Mouse (Mus musculus) neural tube, embryonic 10.5 days (tissue): ENCODE measurements at regions not wholly inside any gene's neighbourhood (a gene's known extent, or its start where the extent isn't known, plus 50 kb on each side); places are given as distances from the start of the nearest gene placed in this dataset.

Experiments used
- DNase-seq: peaks from one replicate; pipeline ENCODE4 v3.0.0-alpha.2; 2017; ENCODE audit warnings: low spot score; ENCODE audit errors: extremely low spot score

DNA sequence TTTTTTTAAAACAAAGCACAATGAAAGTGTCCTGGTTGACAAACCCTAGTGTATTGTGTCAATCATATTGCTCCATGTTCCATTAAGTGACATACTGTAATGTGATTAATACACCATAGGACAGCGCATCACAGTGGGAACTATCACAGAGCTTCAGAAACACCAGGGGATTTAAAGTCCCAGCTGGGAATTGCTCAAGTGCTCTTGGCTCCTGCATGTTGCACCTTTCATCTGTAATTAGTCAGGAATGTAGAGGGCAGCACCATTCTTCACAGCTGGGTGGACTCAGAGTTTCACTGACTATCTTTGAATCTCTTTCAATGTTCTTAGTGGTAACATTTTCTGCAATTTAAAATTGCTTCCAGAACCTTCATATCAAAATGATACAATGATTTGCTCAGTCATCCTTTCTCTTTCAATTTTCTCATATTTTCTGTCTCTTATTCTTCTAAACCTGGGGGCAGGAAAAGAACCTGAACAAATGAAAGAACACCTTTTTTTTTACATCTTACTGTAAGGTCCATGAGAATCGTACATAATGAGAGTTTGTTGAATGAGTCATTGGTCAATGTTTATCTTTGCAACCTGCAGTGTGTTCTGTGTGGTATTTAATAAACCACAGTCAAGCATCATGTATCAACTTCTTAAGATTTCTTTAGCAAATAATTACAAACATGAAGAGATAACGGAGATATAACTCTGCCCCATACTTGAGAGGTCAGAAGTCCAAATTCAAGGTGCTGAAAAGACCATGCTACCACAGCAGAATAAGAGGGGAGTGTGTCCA is 333.0 kb downstream of the Etaa1 start:
- DNase-seq = no peak

DNA sequence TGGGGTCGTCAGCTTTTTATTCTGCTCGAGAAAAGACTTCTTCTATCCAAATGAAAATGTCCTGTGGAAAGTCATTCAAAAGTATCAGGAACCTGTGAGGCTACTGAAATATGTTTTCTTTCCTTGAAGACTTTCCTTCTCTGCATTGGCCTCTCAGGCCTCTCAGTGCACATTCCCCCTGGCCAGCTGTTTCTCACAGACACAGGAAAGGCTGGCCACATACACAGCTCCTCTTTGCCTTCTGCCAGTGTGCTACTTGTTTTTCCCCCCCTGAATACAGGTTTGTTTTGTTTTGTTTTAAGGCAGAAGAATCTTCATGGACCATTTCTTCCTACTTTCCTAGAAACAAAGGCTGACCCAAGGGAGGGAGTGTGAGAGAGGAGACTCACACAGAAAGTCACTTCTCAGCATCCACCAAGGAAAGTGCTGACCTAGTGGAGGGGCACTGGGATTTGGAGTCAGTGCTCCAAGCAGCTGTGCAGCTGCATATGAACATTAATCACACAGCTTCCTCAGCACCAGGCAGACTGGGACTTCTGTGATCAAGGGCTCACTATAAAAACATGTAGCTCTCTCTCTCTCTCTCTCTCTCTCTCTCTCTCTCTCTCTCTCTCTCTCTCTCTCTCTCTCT is 324.0 kb downstream of the Etaa1 start:
- DNase-seq = peak; percentile 42

DNA sequence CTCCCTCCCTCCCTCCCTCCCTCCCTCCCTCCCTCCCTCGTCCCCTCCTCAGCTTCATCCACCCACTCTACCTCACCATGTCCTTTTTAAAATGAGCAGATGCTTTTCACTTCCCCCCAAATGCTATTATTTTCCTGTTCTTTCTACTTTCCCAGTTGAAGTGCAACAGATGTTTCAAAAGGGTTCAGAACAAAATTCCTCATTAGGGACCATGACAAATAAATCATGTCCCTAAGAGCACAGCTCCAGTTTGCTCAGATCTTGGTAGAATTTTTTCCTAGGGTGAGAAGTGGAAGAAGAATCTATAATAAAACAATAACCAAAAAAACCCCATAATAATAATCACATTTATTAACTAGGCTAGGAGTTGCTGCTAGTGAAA is 323.5 kb downstream of the Etaa1 start:
- DNase-seq = no peak

DNA sequence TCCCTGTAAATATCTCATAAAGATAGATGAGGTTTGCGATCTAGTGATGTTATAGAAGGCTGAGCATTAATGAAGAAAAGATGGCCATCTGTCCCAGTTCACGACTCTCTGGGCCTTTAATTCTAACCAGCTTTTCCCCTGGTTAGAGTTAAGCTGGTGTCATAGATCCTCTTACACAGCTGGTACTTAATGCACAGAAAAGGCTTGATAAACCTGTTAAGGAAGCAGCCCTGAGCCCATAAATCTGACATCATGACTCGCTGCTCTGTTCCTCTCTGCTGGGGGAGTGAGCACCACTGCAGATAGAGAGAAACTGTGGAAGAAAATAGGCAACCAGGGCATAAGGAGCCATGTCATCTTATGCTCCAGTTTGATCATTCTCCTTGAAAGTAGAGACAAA is 316.5 kb downstream of the Etaa1 start:
- no peak for DNase-seq

DNA sequence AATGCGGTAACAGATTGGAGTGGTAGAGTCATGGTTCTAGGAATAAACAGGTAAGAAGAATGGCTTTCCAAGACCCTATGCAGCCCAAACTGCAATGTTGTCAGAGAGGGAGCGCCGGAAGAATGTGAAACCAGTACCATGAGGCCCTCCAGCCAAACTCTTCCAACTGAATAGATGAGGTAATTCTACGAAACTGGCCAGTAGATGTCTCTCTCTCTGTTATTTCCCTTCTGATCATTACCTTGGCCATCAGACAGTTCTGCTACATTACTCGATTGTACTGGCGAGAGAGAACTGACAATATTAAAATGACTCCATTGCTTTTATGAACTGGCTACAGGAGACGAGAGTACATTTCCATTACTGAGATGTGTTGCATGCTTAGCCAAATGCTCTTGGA is 313.8 kb downstream of the Etaa1 start:
- no peak for DNase-seq

DNA sequence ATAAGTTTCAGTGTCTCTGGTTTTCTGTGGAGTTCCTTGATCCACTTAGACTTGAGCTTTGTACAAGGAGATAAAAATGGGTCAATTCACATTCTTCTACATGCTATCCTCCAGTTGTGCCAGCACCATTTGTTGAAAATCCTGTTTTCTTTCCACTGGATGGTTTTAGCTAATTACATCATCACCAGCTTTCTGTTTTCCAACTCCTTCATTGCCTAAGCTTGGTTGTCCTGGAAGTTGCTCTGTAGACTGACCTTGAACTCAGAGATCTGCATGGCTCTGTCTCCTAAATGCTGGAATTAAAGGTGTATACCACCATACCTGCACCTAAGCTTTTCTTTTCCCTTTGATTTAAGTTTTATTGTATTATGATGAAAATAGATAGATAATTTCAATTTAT is 306.2 kb downstream of the Etaa1 start:
- DNase-seq = no peak

DNA sequence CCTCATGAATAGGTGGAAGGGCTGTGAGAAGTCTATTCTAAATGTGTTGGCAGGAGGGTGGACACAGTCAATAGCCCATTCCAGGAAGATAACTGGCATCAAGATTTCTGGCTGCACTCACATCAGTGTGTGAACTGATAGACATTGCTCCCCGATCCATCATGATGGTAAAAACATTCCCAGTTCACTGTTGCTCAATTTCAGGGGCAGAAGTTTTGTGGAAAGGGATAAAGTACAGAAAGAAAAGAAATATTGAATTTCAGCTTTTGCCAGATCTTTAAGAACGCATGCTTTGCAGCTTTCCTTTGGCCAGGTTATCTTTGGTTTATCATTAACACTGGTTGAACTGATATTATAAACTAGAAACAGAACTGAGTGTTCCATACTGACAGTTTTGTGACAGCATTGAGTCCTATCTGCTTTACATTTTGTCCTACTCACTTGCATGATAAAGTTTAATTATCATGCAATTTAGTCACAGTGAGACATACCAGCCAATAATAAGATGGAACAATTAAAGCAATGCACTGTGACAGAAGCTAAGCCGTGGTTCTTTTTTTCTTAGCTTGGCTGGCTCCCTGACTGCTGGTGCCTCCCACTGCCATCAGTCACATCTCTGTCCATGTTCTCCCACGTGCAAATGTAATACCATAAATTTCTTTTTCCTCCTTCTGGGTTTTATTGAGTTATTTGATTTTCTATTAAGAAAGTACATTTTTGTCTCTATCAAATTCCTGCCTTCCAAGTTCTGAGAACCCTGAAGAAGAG is 302.1 kb downstream of the Etaa1 start:
- no peak for DNase-seq

DNA sequence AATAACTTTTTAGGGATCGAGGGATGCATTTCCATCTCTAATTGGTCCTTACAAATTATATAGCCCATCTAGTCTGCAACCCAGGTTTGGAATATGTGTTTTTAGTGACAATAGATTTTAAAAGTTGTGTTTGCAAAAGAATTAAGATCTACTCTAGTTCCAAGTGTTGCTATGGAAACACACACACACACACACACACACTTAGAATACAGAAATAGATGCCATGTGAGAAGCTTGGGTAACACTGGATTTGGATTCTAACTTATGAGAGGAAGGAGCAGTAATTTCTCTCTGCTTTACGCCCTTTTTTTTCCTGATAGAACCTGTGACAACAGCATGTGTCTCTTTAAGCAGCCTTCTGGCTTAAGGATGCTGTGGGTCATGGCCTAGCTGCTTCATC is 297.8 kb downstream of the Etaa1 start:
- DNase-seq = no peak

DNA sequence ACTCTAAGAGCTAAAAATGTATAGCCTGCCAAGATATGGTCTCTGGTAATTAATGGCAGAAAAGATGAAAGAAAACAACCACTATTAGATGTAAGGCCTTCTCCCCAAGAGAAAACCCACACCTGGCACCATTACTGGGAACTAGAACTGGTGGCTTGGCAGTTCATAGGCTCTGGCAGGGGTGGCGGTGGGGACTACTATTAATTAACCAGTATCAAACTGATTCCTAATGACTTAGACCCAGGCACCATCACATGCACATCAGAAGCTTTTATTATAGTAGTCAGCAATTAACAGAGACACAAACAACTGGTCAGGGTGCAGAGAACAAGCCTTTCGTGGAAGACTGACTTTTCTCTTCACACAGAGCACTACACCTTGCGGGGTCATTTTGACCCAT is 296.0 kb downstream of the Etaa1 start:
- no peak for DNase-seq

DNA sequence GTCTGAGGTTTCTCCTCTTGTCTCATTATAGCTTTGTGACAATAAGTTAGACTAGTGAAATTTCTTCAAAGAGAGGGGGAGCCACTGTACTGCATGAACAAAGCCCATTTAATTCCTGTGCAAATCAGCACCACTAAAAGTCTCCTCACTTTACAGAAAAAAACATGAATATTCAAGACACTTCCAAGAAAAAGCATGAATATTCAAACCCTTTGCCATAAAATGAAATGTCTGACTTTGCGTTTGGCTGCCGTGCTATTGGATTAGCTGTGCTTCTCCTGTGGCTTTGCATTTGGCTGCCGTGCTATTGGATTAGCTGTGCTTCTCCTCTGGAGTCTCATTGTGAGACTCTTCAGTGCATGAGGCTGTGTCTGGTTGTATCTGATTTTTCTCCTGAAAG is 295.4 kb downstream of the Etaa1 start:
- DNase-seq = no peak

DNA sequence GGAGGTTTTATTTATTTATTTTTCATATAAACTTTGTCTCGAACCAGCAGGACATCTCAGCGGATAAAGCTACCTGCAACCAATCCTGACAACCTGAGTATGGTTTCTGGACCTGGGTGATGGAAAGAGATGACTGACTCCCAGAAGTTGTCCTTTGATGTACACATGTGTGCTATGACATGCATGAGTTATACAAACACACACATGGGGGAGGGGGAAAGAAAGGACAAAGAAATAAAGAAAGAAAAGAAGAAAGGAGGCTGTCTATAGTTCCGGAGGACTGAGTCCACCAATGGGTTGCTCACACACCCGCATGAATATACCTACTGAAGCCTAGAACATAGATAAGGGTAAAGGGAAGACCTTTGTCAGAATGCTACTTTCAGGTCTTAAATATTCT is 295.0 kb downstream of the Etaa1 start:
- no peak for DNase-seq

DNA sequence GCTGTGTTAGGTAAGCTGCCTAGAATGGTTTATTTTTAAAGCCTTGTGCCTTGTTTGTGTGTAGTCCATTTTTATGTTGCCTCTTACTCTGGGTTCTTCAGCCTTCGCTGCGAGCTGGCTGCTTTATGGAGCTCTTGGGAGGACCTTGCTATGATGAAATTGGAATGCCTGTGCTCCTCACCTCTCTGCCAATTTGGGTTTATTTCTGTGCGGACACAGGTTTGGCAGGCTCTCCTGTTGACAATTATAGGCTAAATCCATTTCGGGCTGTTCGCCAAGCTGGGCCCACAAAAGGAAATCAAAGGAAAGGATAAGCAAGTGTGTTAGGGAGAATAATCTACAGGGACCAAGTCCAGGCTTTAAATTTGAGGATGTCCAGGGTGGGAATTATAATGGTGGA is 289.8 kb downstream of the Etaa1 start:
- no peak for DNase-seq

DNA sequence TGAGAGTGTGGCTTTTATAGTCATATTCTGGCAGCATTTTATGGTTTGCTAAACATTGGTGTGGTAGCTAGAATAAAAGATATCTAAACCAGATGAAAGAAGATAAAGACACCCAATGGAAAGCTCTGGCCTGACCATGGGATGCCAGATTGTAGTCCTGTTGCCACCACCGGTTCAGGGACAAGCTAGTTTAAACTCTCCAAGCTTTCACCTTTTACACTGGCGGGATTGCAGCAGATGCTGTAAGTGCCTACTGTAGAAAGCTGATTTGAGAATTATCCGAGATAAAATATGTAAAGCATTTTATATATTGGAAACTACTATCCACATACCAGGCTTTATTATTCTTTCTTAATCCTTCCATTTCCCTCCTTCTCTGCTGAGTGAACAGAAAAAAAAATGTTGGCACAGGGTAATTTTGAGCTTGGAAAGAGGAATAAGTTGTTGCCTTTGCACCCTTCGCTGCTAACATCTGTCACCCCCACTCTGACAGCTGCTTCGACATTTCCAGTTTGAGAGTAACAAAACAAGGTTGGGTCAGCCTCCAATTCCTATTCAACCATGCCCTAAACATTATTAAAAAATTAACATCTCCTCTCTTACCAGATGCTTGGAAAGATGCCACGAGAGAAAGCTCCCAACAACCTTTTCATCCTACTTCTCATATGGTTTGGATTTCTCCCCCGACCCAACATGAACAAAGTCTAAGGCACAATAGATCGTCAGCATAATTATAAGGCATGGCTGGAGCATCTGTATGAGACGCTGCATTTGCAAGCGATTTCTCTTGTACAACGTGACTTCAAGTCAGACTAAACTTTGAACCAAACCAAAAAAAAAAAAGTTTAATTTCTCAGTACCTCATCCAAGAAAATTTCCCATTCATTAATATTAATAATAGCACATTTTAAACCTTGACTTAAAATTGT is 287.8 kb downstream of the Etaa1 start:
- no peak for DNase-seq

DNA sequence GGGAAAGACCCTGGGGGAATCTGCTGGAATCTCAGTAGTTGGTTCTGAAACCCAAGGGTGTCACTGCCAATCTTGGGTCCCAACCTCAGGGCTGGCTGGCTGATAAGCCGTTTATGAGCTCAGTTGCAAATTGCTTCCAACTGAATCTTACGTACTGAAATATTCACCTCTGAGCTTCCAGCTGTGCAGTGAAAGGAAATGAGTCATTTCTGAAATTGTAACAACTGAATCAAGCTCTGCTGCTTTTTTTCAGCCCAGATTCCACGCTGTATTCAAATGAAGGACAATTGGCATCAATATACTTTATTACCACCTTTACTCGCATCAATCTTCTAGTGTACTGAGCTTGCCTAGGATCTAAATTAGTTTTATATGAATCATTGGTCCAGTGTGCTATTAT is 272.7 kb downstream of the Etaa1 start:
- no peak for DNase-seq

DNA sequence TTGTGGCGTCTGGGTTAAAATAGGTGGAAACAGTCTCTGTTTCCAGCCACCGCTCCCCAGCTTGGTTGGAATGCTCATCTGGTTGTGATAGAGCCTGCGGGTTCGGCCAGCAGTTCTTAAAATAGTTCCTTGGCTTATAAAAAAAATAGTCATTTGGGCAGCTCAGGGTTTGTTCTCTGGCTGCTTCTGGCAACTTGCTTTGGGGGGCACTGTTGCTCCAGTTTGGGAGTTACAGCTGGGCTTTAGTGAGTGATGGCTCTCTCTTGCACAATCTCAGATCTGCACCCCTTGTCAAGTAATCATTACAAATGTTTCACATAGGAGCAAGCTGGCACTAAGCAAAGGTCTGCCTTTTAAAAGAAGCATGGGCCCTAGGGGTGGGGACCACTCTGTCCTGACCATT is 268.0 kb downstream of the Etaa1 start:
- DNase-seq = peak; percentile 56

DNA sequence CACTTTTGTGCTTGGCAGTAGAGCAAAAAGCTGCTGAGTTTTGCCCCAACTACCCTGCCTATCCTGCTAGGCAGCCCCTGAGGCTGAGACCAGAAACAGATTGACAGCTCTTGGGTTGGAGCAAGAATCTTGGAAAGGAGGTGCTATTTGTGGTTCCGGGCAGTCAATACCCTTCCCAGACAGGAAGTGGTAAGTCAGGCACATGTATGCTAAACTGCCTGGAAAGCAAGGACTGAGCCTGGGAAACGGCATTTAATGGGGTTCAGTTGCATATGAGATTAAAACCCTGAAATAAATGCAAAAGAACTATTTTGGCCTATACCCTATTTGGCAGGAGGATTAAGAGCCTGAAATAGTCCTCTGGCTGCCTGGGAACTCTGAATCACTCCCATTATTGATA is 266.9 kb downstream of the Etaa1 start:
- DNase-seq = no peak

DNA sequence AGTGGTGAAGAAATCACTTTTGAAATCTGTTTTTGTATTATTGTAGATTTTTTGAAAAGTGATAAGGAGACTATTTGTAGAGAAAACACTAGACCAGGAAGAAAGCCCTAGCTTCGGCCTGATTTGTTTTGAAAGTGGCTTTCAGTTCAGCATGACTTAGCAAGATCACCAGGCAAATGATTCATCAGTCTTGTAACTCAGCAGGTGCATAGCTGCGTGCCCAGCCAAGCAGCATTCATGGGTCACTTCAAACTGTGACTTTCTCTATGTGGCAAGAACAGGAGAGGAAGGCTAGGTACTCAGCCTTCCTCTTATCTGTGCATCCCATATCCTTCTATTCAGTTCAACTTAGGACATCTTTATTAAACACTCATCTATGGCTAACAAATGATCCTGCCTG is 259.5 kb downstream of the Etaa1 start:
- DNase-seq = no peak

DNA sequence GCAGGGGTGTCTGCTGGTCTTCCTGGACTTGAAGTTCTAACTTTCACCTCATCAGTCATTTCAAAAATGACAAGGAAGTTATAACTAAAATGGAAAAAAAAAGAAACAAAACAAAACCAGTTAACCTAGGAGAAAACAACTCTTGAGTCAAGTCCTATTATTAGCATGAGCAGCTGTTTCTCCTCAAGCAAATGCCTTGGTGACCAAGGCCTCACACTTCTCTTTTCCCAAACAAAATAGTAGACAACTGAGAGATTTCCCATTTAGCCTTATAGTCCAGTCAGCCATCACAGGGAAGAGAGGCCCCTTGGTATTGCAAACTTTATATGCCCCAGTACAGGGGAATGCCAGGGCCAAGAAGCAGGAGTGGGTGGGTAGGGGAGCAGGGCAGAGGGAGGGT is 244.9 kb downstream of the Etaa1 start:
- no peak for DNase-seq

DNA sequence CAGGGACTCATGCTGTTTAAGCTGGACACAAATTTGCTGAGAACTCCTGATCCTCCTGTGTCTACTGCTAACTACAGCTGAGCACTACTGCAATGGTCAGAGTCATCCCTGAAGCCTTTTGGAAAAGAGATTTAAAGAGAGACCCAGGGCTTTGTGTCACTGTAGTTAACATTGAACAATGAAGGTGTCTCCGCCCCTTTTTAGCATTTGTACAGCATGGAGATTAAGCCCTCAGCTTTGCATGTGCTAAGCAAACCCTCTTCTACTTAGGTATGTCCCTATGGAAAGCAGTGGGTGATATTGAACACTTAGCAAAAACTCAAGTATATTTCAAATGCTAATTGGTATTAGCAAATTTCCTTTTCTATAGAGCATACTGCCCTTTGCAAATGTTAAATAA is 231.6 kb downstream of the Etaa1 start:
- DNase-seq = no peak

DNA sequence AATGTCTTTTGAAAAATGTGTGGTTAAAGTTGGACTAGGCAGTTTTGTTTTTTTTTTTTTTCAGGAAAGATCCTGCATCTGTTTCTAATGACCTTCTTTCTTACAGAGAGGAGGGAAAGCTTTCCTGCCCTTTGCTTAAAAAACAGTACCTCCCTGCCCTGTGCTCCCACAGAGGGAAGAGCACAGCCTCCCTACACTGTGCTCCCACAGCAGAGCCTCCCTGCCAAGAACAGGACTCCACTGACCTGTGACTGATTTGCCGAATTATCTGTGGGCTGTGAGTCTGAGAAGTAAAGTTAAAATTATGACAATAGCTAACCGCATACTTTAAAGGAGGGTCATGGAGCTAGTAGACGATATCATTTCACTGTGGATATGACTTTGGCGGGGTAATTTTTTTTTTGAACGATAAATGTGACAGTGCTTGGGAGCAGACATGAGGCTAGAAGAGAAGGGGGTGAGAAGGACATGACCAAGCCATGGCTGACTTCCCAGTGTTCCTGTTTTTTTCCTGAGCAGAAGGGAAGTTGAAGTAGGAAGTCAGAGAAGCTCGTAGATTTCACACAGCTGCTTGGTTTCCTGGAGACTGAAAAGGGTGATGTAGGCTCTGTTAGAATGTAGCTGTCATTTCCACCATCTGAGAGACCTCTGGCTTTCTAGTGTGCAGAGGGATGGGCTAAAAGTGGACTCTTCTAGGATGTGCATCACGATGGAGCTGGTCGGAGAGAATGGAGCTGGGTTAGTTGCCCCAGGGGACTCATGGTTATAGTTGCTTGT is 226.2 kb downstream of the Etaa1 start:
- no peak for DNase-seq

DNA sequence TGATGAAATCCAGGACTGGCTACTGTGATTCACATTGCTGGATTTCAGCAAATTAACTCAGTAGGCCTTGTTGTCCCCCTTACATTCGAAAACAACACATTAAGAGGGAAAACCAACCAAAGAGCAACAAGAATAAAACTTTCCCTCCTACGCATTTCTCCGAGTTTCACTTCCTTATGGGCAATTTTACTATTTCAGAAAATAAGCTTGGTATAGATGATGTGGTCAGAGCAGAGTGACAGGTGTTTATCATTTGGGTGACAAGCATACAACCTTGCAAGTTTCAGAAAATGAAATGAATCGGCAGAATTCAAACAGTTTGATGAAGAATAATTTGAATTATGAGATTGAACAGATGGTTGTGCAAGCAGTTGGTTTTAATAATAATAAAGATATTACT is 220.6 kb downstream of the Etaa1 start:
- no peak for DNase-seq
